Comparison of ENCODE assay signal across 17 mouse cellular contexts in genomic region chr5:73930205-73930604, GRCm38 (mm10).
DNase-seq lines count a peak whose midpoint lies in the region; ATAC-seq lines count a peak whose summit lies in the region.
"Had no signal": no experiment of that assay in that cellular context is flagged by ENCODE, and none has a peak within 500 bp of the region (broad histone marks: within the 10 kb centered on the region; RNA-seq: fewer than 3 reads in every experiment).

No protein-coding gene starts in this region.

- WGBS in embryonic facial prominence, embryonic 13.5 days: 52% methylated on average over 5 of the region's 5 CpGs
- WGBS in kidney, embryonic 16.5 days: 70% methylated on average over 5 of the region's 5 CpGs

- peaks cover 14% of the 10 kb centered on the region; the same call in 1 of the 2 replicates for H3K4me1 ChIP-seq in embryonic facial prominence, embryonic 13.5 days
- no peaks in the 10 kb centered on the region for H3K4me1 ChIP-seq in kidney, embryonic 16.5 days (ENCODE audit: insufficient read depth, low read length)
- H3K4me1 ChIP-seq: heart, embryonic 13.5 days; intestine, embryonic 15.5 days; stomach, embryonic 15.5 days had no signal

- H3K4me2 ChIP-seq in embryonic facial prominence, embryonic 13.5 days: no peak overlapping the region
- no peak overlapping the region for H3K4me2 ChIP-seq in kidney, embryonic 16.5 days (replicated peaks; ENCODE audit: low read depth, low read length)
- H3K4me2 ChIP-seq: heart, embryonic 13.5 days; intestine, embryonic 15.5 days; liver, embryonic 11.5 days; lung, embryonic 14.5 days; stomach, embryonic 15.5 days had no signal

- H3K9me3 ChIP-seq in embryonic facial prominence, embryonic 13.5 days: no peaks in the 10 kb centered on the region
- H3K9me3 ChIP-seq in kidney, embryonic 16.5 days (ENCODE audit: low read length): 0 out of 2 replicates have a peak, but pooled peaks cover 3% of the 10 kb centered on the region
- H3K9me3 ChIP-seq: heart, embryonic 13.5 days; intestine, embryonic 15.5 days; stomach, embryonic 15.5 days had no signal

- ATAC-seq in embryonic facial prominence, embryonic 13.5 days (ENCODE audit: insufficient number of reproducible peaks, insufficient read depth, low FRiP score, low TSS enrichment, low read depth): 0 out of 2 replicates have a peak, but pooled peaks have one; percentile 56
- ATAC-seq in kidney, embryonic 16.5 days (ENCODE audit: low FRiP score, low TSS enrichment): no peak
- ATAC-seq in inflammation-experienced regulatory T-cells, adult 6 months: no peak
- ATAC-seq: intestine, embryonic 15.5 days had no signal

- H3K27me3 ChIP-seq in embryonic facial prominence, embryonic 13.5 days: no peaks in the 10 kb centered on the region
- H3K27me3 ChIP-seq in kidney, embryonic 16.5 days (ENCODE audit: insufficient read depth, low read length): no peaks in the 10 kb centered on the region
- H3K27me3 ChIP-seq: heart, embryonic 13.5 days; intestine, embryonic 15.5 days; stomach, embryonic 15.5 days had no signal

- peak; percentile 57 to 62 for DNase-seq in frontal cortex, adult 2 months (ENCODE audit: extremely low spot score in 1 of 2, low spot score in 1 of 2)
- no peak for DNase-seq in frontal cortex, postnatal 10 days (ENCODE audit: low spot score in 2 of 2)
- DNase-seq in left cerebral cortex, postnatal 25 days (ENCODE audit: low spot score in 2 of 2): peak; percentile 57 to 78
- peak; percentile 37 to 54 for DNase-seq in right cerebral cortex, postnatal 10 days (ENCODE audit: low spot score in 2 of 2)
- no peak for DNase-seq in ovary, postnatal 10 days (ENCODE audit: low spot score)
- DNase-seq: cerebellum, postnatal 25 days; kidney, postnatal 10 days; lung, embryonic 14.5 days; midbrain, embryonic 14.5 days; thymus, postnatal 36 days had no signal

- H3K9ac ChIP-seq in embryonic facial prominence, embryonic 13.5 days: no peak overlapping the region
- no peak overlapping the region for H3K9ac ChIP-seq in kidney, embryonic 16.5 days (replicated peaks; ENCODE audit: low read length)
- H3K9ac ChIP-seq: heart, embryonic 13.5 days; intestine, embryonic 15.5 days; lung, embryonic 14.5 days; stomach, embryonic 15.5 days had no signal

- intact Hi-C loops in left cerebral cortex, postnatal 25 days (cut with DNase I): no loop called here

- H3K36me3 ChIP-seq in embryonic facial prominence, embryonic 13.5 days: no peaks in the 10 kb centered on the region
- H3K36me3 ChIP-seq in kidney, embryonic 16.5 days (ENCODE audit: insufficient read depth, low read length): no peaks in the 10 kb centered on the region
- H3K36me3 ChIP-seq: heart, embryonic 13.5 days; intestine, embryonic 15.5 days; stomach, embryonic 15.5 days had no signal

- H3K4me3 ChIP-seq in embryonic facial prominence, embryonic 13.5 days: no peak overlapping the region
- no peak overlapping the region for H3K4me3 ChIP-seq in kidney, embryonic 16.5 days (ENCODE audit: low read length)
- H3K4me3 ChIP-seq: heart, embryonic 13.5 days; intestine, embryonic 15.5 days; stomach, embryonic 15.5 days had no signal

- H3K27ac ChIP-seq in embryonic facial prominence, embryonic 13.5 days: peak overlapping the region; percentile 63; the same call in 1 of the 2 replicates
- H3K27ac ChIP-seq in kidney, embryonic 16.5 days (ENCODE audit: low read length): no peak overlapping the region
- H3K27ac ChIP-seq: heart, embryonic 13.5 days; intestine, embryonic 15.5 days; stomach, embryonic 15.5 days had no signal

Comparison
In these comparisons a context has a peak if more than half of its experiments do, and no peak if none do; other contexts are left out.
1. DNase-seq: peak in frontal cortex, adult 2 months (2 of 2), left cerebral cortex, postnatal 25 days (2 of 2) and right cerebral cortex, postnatal 10 days (2 of 2); none in frontal cortex, postnatal 10 days (0 of 2) and ovary, postnatal 10 days (single experiment).